ENCODE assay signal across 18 mouse cellular contexts in the genomic region with DNA sequence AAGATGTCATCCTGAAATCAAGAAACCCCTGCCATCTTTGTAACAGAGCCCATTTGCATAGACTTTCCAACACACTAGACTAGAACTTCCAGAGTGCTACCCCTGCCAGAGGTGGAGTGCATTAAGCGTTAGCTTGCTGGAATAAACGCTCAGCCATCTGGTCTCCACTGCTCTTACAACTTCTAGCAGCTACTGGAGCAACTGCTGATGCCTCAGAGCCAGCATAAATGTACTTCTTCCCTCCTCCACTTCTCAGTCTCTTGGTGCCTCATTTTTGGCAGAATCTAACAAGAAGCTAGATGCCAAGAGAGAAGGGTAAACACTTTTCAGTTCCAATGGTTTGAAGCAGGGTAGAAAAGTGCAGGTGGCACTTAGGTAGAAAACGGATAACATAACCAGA.
A peak's percentile ranks its signal among the peaks of the same experiment; 100 is the strongest.
DNase-seq lines count a peak whose midpoint lies in the region; ATAC-seq and TF ChIP-seq lines count a peak whose summit lies in the region.
"Had no signal": no experiment of that assay in that cellular context is flagged by ENCODE, and none has a peak within 500 bp of the region (broad histone marks: within the 10 kb centered on the region; RNA-seq: fewer than 3 reads in every experiment).

No protein-coding gene starts in this region.

- H3K4me2 ChIP-seq in forebrain, postnatal 0 days (ENCODE audit: low read depth), result no peak overlapping the region
- no peak overlapping the region for H3K4me2 ChIP-seq in forebrain, embryonic 13.5 days
- no peak overlapping the region for H3K4me2 ChIP-seq in kidney, embryonic 16.5 days (replicated peaks; ENCODE audit: low read depth, low read length)
- H3K4me2 ChIP-seq: hindbrain, embryonic 12.5 days; liver, embryonic 13.5 days; neural tube, embryonic 13.5 days had no signal

- no peaks in the 10 kb centered on the region for H3K4me1 ChIP-seq in forebrain, postnatal 0 days (ENCODE audit: insufficient read depth)
- H3K4me1 ChIP-seq in forebrain, embryonic 13.5 days, result no peaks in the 10 kb centered on the region
- H3K4me1 ChIP-seq in kidney, embryonic 16.5 days (ENCODE audit: insufficient read depth, low read length), result no peaks in the 10 kb centered on the region
- H3K4me1 ChIP-seq: hindbrain, embryonic 12.5 days; liver, embryonic 13.5 days; midbrain, embryonic 10.5 days; neural tube, embryonic 13.5 days had no signal

- intact Hi-C loops in left cerebral cortex, adult 2 months (cut with DNase I), result loop anchor here (5.0 kb wide), 1 partner anchor 55 kb away; no protein-coding TSS in a partner anchor
- intact Hi-C loops in heart, postnatal 10 days (cut with DNase I), result no loop called here

- 63% methylated on average over 3 of the region's 3 CpGs for WGBS in forebrain, postnatal 0 days
- 81% methylated on average over 3 of the region's 3 CpGs for WGBS in forebrain, embryonic 13.5 days
- WGBS in kidney, embryonic 16.5 days, result 60% methylated on average over 3 of the region's 3 CpGs

- no peaks in the 10 kb centered on the region for H3K9me3 ChIP-seq in forebrain, postnatal 0 days (ENCODE audit: low read length)
- H3K9me3 ChIP-seq in forebrain, embryonic 13.5 days (replicated peaks), result no peaks in the 10 kb centered on the region
- no peaks in the 10 kb centered on the region for H3K9me3 ChIP-seq in kidney, embryonic 16.5 days (ENCODE audit: low read length)
- H3K9me3 ChIP-seq: hindbrain, embryonic 12.5 days; liver, embryonic 13.5 days; midbrain, embryonic 10.5 days; neural tube, embryonic 13.5 days had no signal

- no peak overlapping the region for H3K27ac ChIP-seq in forebrain, postnatal 0 days (ENCODE audit: low read depth, low read length)
- no peak overlapping the region for H3K27ac ChIP-seq in forebrain, embryonic 13.5 days
- no peak overlapping the region for H3K27ac ChIP-seq in left cerebral cortex, adult 2 months
- H3K27ac ChIP-seq in kidney, embryonic 16.5 days (ENCODE audit: low read length), result no peak overlapping the region
- H3K27ac ChIP-seq: hindbrain, embryonic 12.5 days; liver, embryonic 13.5 days; midbrain, embryonic 10.5 days; neural tube, embryonic 13.5 days had no signal

- no peaks in the 10 kb centered on the region for H3K27me3 ChIP-seq in forebrain, postnatal 0 days (ENCODE audit: insufficient read depth, low read length)
- no peaks in the 10 kb centered on the region for H3K27me3 ChIP-seq in forebrain, embryonic 13.5 days
- no peaks in the 10 kb centered on the region for H3K27me3 ChIP-seq in kidney, embryonic 16.5 days (ENCODE audit: insufficient read depth, low read length)
- H3K27me3 ChIP-seq: hindbrain, embryonic 12.5 days; liver, embryonic 13.5 days; neural tube, embryonic 13.5 days had no signal

- peak; percentile 35 for DNase-seq in forebrain, postnatal 0 days
- peak; percentile 40 to 67 for DNase-seq in layer of hippocampus, adult 18-20 months (ENCODE audit: low spot score in 2 of 2)
- peak; percentile 13 to 14 for DNase-seq in left cerebral cortex, adult 2 months (ENCODE audit: extremely low spot score in 1 of 2, low spot score in 2 of 2)
- DNase-seq in right cerebral cortex, postnatal 36 days (ENCODE audit: low spot score in 2 of 2), result peak; percentile 13 to 54
- no peak for DNase-seq in urinary bladder, postnatal 14 days (ENCODE audit: low spot score)
- DNase-seq in heart, postnatal 10 days, result no peak
- DNase-seq: cerebellum, adult 11 months; heart, adult 11 months; kidney, postnatal 10 days; liver, embryonic 13.5 days; retina, postnatal 1 day had no signal

- no peak overlapping the region for H3K9ac ChIP-seq in forebrain, postnatal 0 days
- H3K9ac ChIP-seq in forebrain, embryonic 13.5 days, result no peak overlapping the region
- H3K9ac ChIP-seq in kidney, embryonic 16.5 days (replicated peaks; ENCODE audit: low read length), result no peak overlapping the region
- H3K9ac ChIP-seq: hindbrain, embryonic 12.5 days; liver, embryonic 13.5 days; neural tube, embryonic 13.5 days had no signal

- H3K36me3 ChIP-seq in forebrain, postnatal 0 days (ENCODE audit: insufficient read depth), result no peaks in the 10 kb centered on the region
- no peaks in the 10 kb centered on the region for H3K36me3 ChIP-seq in forebrain, embryonic 13.5 days (ENCODE audit: poor library complexity, severe bottlenecking)
- no peaks in the 10 kb centered on the region for H3K36me3 ChIP-seq in kidney, embryonic 16.5 days (ENCODE audit: insufficient read depth, low read length)
- H3K36me3 ChIP-seq: hindbrain, embryonic 12.5 days; liver, embryonic 13.5 days; midbrain, embryonic 10.5 days; neural tube, embryonic 13.5 days had no signal

- no peak for TF ChIP-seq CTCF in forebrain, postnatal 0 days (IDR thresholded peaks at IDR 0.05; ENCODE audit: low read depth)
- TF ChIP-seq CTCF in left cerebral cortex, adult 2 months (IDR thresholded peaks at IDR 0.05), result no peak

- no peak for ATAC-seq in forebrain, postnatal 0 days
- no peak for ATAC-seq in forebrain, embryonic 13.5 days
- no peak for ATAC-seq in kidney, embryonic 16.5 days (ENCODE audit: low FRiP score, low TSS enrichment)
- ATAC-seq: activated CD4-positive, CD25-positive, alpha-beta regulatory T cell, adult 4 months; intestine, embryonic 16.5 days had no signal

- H3K4me3 ChIP-seq in forebrain, postnatal 0 days (ENCODE audit: low read depth, low read length), result no peak overlapping the region
- no peak overlapping the region for H3K4me3 ChIP-seq in forebrain, embryonic 13.5 days
- no peak overlapping the region for H3K4me3 ChIP-seq in left cerebral cortex, adult 2 months
- no peak overlapping the region for H3K4me3 ChIP-seq in kidney, embryonic 16.5 days (ENCODE audit: low read length)
- H3K4me3 ChIP-seq: hindbrain, embryonic 12.5 days; liver, embryonic 13.5 days; midbrain, embryonic 10.5 days; neural tube, embryonic 13.5 days had no signal

Comparison
In these comparisons a context has a peak if more than half of its experiments do, and no peak if none do; other contexts are left out.
1. DNase-seq: peak in forebrain, postnatal 0 days (single experiment), layer of hippocampus, adult 18-20 months (2 of 2), left cerebral cortex, adult 2 months (2 of 2) and right cerebral cortex, postnatal 36 days (2 of 2); none in urinary bladder, postnatal 14 days (single experiment) and heart, postnatal 10 days (0 of 2).